Mouse (Mus musculus) heart, embryonic 16.5 days (tissue): Measurements from ENCODE around the gene 9930111J21Rik2. TPM values are rescaled to one million over a fixed set of nuclear protein-coding genes. Genes with fewer than 3 reads are reported as not detected.
"Not testable (repeated sequence)": the region's sequence is repeated elsewhere in the genome, so short reads cannot be mapped to it uniquely, and the experiment has no call there.

Source experiments
- ATAC-seq: fragments of 200-750 bp; cut with Nextera tagmentation; replicated peaks from 2 replicates; pipeline ENCODE4 v1.8.0; 2017; ENCODE audit warnings: moderate number of reproducible peaks; ENCODE audit not compliant: insufficient read depth, low FRiP score; ENCODE audit errors: extremely low read depth
- H3K27ac ChIP-seq: fragments of 300-500 bp; sonication (generic); 2 replicates; pipeline ENCODE4 v1.5.1; 2014; ENCODE audit warnings: mild to moderate bottlenecking, low read length, control low read depth, moderate library complexity
- H3K27me3 ChIP-seq: fragments of 300-500 bp; sonication (generic); 2 replicates; pipeline ENCODE4 v1.6.1; 2014; ENCODE audit warnings: low read length, mixed read lengths; ENCODE audit not compliant: control insufficient read depth, insufficient read depth
- H3K36me3 ChIP-seq: fragments of 300-500 bp; sonication (generic); 2 replicates; pipeline ENCODE4 v1.6.1; 2014; ENCODE audit not compliant: control insufficient read depth, insufficient read depth
- H3K4me1 ChIP-seq: fragments of 300-500 bp; sonication (generic); 2 replicates; pipeline ENCODE4 v1.6.1; 2014; ENCODE audit warnings: low read length, mixed read lengths; ENCODE audit not compliant: control insufficient read depth, insufficient read depth
- H3K4me2 ChIP-seq: fragments of 300-500 bp; sonication (generic); 2 replicates; pipeline ENCODE4 v1.6.1; 2014; ENCODE audit warnings: low read depth, mild to moderate bottlenecking, control low read depth, low read length
- H3K4me3 ChIP-seq: fragments of 300-500 bp; sonication (generic); 2 replicates; pipeline ENCODE4 v1.5.1; 2014; ENCODE audit warnings: mild to moderate bottlenecking, control low read depth, low read length
- H3K9ac ChIP-seq: fragments of 300-500 bp; sonication (generic); 2 replicates; pipeline ENCODE4 v1.6.1; 2014; ENCODE audit warnings: low read length, control low read depth
- H3K9me3 ChIP-seq: fragments of 300-500 bp; sonication (generic); replicated peaks from 2 replicates; pipeline ENCODE4 v1.6.1; 2016; ENCODE audit warnings: low read length; ENCODE audit not compliant: control insufficient read depth
- WGBS: fragments of 180-500 bp; shearing (Covaris S2); extraction: QIAGEN DNeasy Blood & Tissue Kit; methylation state at CpG from one replicate; pipeline ENCODE4 v1.1.7; 2014; 5-methylcytosine and 5-hydroxymethylcytosine counted together
- polyA plus RNA-seq: library from polyadenylated mRNA; unstranded; fragments of >200 nt; fragmentation: Nextera tagmentation; extraction: Ambion mirVana; gene quantifications from 2 replicates; pipeline ENCODE4 v1.2.1, GENCODE M21; 2015

Gene 9930111J21Rik2
- polyA plus RNA-seq, 1 experiment from 2014 or later: 0.87 TPM

DNA sequence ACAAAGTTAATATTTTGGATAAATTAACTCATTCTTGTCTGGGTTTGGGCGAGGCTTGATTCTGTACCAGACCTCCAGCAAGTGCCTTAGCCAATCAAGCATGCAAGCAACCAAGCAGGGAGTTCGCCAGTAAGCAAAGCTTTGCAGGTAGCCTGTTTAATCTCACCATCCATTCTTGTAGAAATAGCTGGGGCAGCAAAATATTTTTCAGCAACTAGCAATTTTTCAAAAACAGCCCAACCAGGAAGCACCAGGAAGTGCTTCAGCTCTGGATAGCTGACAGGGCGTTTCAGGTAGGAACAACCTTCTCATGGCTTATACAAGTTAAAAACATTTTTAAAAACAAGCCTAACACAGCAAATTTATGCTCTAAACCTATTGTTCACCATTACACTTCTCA lies 30.8 kb upstream of the 9930111J21Rik2 start:
- H3K4me1 ChIP-seq: no peaks in the 10 kb centered on the region
- ATAC-seq: no peak
- H3K4me2 ChIP-seq: no peak overlapping the region
- H3K27me3 ChIP-seq: no peaks in the 10 kb centered on the region
- H3K4me3 ChIP-seq: no peak overlapping the region
- H3K9me3 ChIP-seq: no peaks in the 10 kb centered on the region
- H3K27ac ChIP-seq: no peak overlapping the region
- no peak overlapping the region for H3K9ac ChIP-seq
- 75% methylated on average over 3 of the region's 3 CpGs for whole genome bisulfite sequencing
- H3K36me3 ChIP-seq: no peaks in the 10 kb centered on the region

DNA sequence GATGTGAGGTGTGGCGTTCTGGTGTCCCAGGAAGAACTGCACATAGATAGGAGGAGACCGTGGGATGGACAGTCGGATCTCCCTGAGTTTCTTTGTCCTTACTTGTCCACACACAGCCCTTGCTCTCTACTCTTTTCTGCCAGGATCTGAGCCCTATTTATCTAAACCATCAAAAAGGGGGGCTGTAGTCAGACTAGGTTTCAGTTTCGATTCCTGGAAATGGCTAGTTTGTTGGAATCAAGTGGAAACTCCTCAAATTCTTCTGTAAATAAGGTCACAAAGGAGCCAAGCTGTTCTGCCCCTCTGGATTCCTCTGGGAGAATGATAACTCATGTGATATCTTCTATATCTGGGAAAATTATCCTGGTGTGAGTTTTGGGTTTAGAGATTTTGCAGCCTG lies 30.3 kb upstream of the 9930111J21Rik2 start:
- Histone ChIP-seq H3K4me1 (no peaks in the 10 kb centered on the region), H3K27ac (no peak overlapping the region), H3K27me3 (no peaks in the 10 kb centered on the region), H3K9ac (no peak overlapping the region), H3K4me2 (no peak overlapping the region), H3K9me3 (no peaks in the 10 kb centered on the region), H3K4me3 (no peak overlapping the region), H3K36me3 (no peaks in the 10 kb centered on the region)
- no peak for ATAC-seq
- 61% methylated on average over 4 of the region's 4 CpGs for WGBS

- Histone ChIP-seq H3K27me3 (no peaks in the 10 kb centered on the region), H3K4me1 (no peaks in the 10 kb centered on the region), H3K9me3 (no peaks in the 10 kb centered on the region), H3K9ac (no peak overlapping the region), H3K4me3 (no peak overlapping the region), H3K27ac (no peak overlapping the region), H3K36me3 (no peaks in the 10 kb centered on the region), H3K4me2 (no peak overlapping the region)
- no peak for ATAC-seq
- WGBS: 37% methylated on average over 1 of the region's 1 CpGs
Measured at GRCm38 (mm10) chr11:49080636-49081035, 29.6 kb upstream of the 9930111J21Rik2 start.

DNA sequence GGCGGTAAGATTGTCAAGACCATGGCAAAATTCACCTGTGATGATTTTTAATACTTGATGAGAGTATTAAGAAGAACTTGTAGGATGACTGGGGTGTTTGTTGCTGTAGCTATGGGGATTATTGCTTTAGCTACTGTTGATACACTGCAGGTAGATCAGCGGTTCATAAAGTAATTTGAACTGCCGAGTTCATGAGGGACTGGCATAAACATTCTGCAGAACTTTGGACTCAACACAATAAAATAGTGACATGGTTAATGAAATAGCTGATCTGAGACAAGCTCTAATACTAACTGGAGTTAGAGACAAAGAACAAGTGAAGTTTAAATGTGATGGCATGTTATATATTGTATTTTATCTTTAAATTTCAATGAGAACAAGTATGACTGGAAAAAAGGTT lies 27.7 kb upstream of the 9930111J21Rik2 start:
- Histone ChIP-seq H3K27me3 (no peaks in the 10 kb centered on the region), H3K27ac (no peak overlapping the region), H3K36me3 (no peaks in the 10 kb centered on the region), H3K4me1 (no peaks in the 10 kb centered on the region), H3K4me3 (no peak overlapping the region), H3K4me2 (no peak overlapping the region), H3K9me3 (no peaks in the 10 kb centered on the region), H3K9ac (no peak overlapping the region)
- 88% methylated on average over 3 of the region's 3 CpGs for WGBS
- no peak for ATAC-seq

GRCm38 (mm10) chr11:49077012-49077411 lies 26.0 kb upstream of the 9930111J21Rik2 start:
- Histone ChIP-seq H3K36me3 (no peaks in the 10 kb centered on the region), H3K27ac (peak overlapping the region; percentile 78), H3K27me3 (no peaks in the 10 kb centered on the region), H3K4me2 (no peak overlapping the region), H3K4me1 (no peaks in the 10 kb centered on the region), H3K9me3 (no peaks in the 10 kb centered on the region), H3K9ac (no peak overlapping the region), H3K4me3 (no peak overlapping the region)
- WGBS: 82% methylated on average over 1 of the region's 1 CpGs
- ATAC-seq: no peak

DNA sequence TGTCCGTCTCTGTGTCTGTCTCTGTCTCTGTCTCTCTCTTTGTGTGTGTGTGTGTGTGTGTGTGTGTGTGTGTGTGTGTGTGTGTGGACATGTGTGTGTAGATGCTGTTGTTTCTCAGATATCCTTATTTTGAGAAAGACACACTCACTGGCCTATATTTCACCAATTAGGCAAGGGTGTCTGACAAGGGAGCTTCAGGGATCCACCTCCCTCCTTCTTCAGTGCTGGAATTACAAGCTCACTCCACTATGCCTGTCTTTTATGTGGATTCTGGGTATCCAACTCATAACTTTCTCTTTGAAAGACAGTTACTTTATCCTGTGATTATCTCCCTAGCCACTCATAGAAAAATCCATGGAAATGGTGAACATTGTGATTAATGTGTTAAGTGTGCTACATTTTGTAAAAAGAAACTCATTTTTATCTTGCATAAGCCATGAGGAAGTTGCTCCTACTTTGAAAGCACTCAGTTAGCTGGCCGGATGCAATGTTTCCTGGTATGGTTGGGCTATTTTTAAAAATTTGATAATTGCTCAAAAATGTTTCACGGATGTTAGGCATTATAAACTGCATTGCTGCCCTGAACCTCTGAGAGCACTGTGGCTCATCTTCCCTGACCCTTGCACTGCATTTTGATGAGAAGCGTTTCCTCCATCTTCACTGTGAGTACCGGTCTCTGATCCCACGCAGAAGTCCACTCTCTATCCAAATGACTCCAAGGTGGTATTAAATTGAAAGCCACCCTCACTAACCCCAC lies 25.1 kb upstream of the 9930111J21Rik2 start, which contains the start of gene Ifi47:
Gene Ifi47, plus strand, starts transcription at position 587 of the 757 bp plus-strand sequence.
- peak within 1 kb of the TSS; percentile 78 for H3K27ac ChIP-seq
- H3K27me3 ChIP-seq, H3K4me2 ChIP-seq, H3K36me3 ChIP-seq, H3K9me3 ChIP-seq, H3K4me3 ChIP-seq, H3K9ac ChIP-seq, H3K4me1 ChIP-seq: not testable (repeated sequence)
- ATAC-seq: peak; percentile 45
- WGBS: 46% methylated on average over 6 of the region's 6 CpGs

DNA sequence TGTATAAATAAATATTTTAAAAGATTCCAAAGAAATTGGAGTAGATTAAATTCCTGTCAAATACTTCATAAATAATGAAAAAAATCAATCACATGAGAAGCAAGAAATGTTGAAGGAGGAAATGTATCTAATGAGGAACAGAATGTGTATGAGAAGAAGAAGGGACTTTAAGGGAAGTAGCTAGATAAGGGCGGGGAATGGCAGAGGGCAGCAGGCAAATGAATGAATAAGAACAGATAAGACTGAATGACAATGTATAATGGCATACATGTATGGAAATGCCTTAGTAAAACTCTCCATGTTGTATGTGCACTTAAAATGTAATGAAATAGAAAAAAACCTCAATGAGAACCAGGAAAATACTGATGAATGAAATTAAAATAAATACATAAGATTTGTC lies 17.3 kb upstream of the 9930111J21Rik2 start:
- no peak overlapping the region for H3K27ac ChIP-seq
- no peak overlapping the region for H3K4me2 ChIP-seq
- ATAC-seq: no peak
- H3K4me3 ChIP-seq: no peak overlapping the region
- WGBS: 61% methylated on average over 1 of the region's 1 CpGs
- H3K4me1 ChIP-seq: no peaks in the 10 kb centered on the region
- no peaks in the 10 kb centered on the region for H3K9me3 ChIP-seq
- H3K9ac ChIP-seq: no peak overlapping the region
- H3K27me3 ChIP-seq: no peaks in the 10 kb centered on the region
- no peaks in the 10 kb centered on the region for H3K36me3 ChIP-seq

DNA sequence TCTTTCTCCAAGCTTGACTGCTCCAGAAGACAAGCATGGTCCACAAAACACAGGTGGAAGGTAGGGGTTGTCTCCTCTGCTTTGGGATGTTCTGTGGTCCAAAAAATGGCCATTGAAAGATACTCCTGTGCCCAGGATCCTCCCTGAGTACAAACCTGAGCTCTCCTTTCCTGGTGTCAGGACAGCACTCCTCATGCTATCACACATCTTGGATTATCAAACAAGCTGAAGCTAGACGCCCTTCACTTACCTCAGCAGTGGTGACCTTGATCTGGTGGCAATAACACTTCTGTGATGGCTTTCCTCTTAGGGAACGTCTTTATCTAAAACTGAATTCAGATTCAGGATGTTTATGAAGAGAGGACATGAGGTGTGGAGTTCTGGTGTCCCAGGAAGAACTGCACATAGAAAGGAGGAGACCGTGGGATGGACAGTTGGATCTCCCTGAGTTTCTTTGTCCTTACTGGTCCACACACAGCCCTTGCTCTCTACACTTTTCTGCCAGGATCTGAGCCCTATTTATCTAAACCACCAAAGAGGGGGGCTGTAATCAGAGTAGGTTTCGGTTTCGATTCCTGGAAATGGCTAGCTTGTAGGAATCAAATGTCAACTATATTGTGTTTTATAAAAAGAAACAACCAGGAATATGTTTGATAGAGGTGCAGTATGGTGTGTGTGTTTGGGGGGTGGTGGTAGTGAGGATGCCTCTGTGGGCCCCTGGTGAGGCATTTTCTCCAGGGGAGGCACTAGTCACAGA lies 12.8 kb upstream of the 9930111J21Rik2 start, which contains the start of gene Tgtp2:
Gene Tgtp2, minus strand, starts transcription at position 494 of the 757 bp plus-strand sequence.
- H3K36me3 ChIP-seq, H3K27ac ChIP-seq, H3K4me2 ChIP-seq, H3K9me3 ChIP-seq, H3K9ac ChIP-seq, H3K27me3 ChIP-seq, H3K4me1 ChIP-seq, H3K4me3 ChIP-seq, ATAC-seq: not testable (repeated sequence)
- 60% methylated on average over 5 of the region's 5 CpGs for WGBS

DNA sequence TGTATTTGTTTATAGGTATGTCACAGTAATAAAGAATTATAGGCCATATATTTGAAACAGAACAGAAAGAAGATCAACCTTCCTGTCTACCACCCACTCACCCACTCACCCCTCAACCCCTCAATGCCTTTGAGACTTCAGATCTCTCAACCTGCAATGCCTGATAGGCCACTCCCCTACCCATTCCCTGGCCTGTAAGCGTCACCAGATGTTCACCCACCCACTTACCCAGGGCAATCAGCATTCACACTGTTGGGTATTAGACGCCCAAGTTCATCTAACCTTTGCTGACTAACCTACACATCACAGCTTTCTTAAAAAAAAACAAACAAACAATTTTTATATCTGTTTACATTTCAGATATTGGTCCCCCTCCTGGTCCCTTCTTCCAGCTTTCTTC lies 10.8 kb upstream of the 9930111J21Rik2 start:
- 65% methylated on average over 2 of the region's 2 CpGs for WGBS
- not testable (repeated sequence) for H3K27ac ChIP-seq, H3K4me2 ChIP-seq, ATAC-seq, H3K4me3 ChIP-seq, H3K9me3 ChIP-seq, H3K27me3 ChIP-seq, H3K9ac ChIP-seq, H3K36me3 ChIP-seq, H3K4me1 ChIP-seq
